Mouse (Mus musculus) kidney, postnatal 0 days (tissue): ENCODE measurements around the gene Adgrg3. TPM values are rescaled to one million over a fixed set of nuclear protein-coding genes. Genes with fewer than 3 reads are reported as not detected.

ENCODE experiments used
- ATAC-seq: fragments of 200-750 bp; cut with Nextera tagmentation; replicated peaks from 2 replicates; pipeline ENCODE4 v1.8.0; 2017; ENCODE audit warnings: low read depth, moderate number of reproducible peaks, moderate TSS enrichment, moderate library complexity; ENCODE audit not compliant: low FRiP score
- DNase-seq: peaks from one replicate; pipeline ENCODE4 v3.0.0-alpha.2; 2016; ENCODE audit warnings: low spot score
- H3K27ac ChIP-seq: fragments of 300-500 bp; sonication (generic); 2 replicates; pipeline ENCODE4 v1.5.1; 2014; ENCODE audit warnings: mild to moderate bottlenecking
- H3K27me3 ChIP-seq: fragments of 300-500 bp; sonication (generic); 2 replicates; pipeline ENCODE4 v1.6.1; 2014; ENCODE audit warnings: low read length, mixed read lengths; ENCODE audit not compliant: insufficient read depth
- H3K36me3 ChIP-seq: fragments of 300-500 bp; sonication (generic); 2 replicates; pipeline ENCODE4 v1.6.1; 2014; ENCODE audit warnings: low read length, mixed read lengths; ENCODE audit not compliant: insufficient read depth
- H3K4me1 ChIP-seq: fragments of 300-500 bp; sonication (generic); replicated peaks from 2 replicates; pipeline ENCODE4 v1.6.1; 2014; ENCODE audit warnings: antibody characterized with exemption, low read length, mixed read lengths; ENCODE audit not compliant: insufficient read depth
- H3K4me2 ChIP-seq: fragments of 300-500 bp; sonication (generic); 2 replicates; pipeline ENCODE4 v1.6.1; 2014; ENCODE audit warnings: mild to moderate bottlenecking, low read length, moderate library complexity, mixed read lengths
- H3K4me3 ChIP-seq: fragments of 300-500 bp; sonication (generic); replicated peaks from 2 replicates; pipeline ENCODE4 v1.5.1; 2014; ENCODE audit warnings: low read depth, low read length
- H3K9ac ChIP-seq: fragments of 300-500 bp; sonication (generic); 2 replicates; pipeline ENCODE4 v1.6.1; 2014; ENCODE audit warnings: low read depth, low read length
- H3K9me3 ChIP-seq: fragments of 300-500 bp; sonication (generic); replicated peaks from 2 replicates; pipeline ENCODE4 v1.6.1; 2016; ENCODE audit warnings: low read length, inconsistent platforms, mixed read lengths
- CTCF ChIP-seq: IDR thresholded peaks from 2 replicates; pipeline ENCODE4 v1.5.1; 2016; ENCODE audit warnings: antibody characterized with exemption, low read depth, mild to moderate bottlenecking, moderate library complexity
- WGBS: fragments of 180-500 bp; shearing (Covaris S2); extraction: QIAGEN DNeasy Blood & Tissue Kit; methylation state at CpG from one replicate; pipeline ENCODE4 v1.1.7; 2014; 5-methylcytosine and 5-hydroxymethylcytosine counted together
- polyA plus RNA-seq: library from polyadenylated mRNA; unstranded; fragments of >200 nt; fragmentation: Nextera tagmentation; extraction: Ambion mirVana; gene quantifications from 2 replicates; pipeline ENCODE4 v1.2.1, GENCODE M21; 2015

The Adgrg3 gene
- polyA plus RNA-seq, 1 experiment from 2014 or later, result 3.7 TPM

- Histone ChIP-seq H3K4me3 (no peak overlapping the region), H3K27me3 (no peaks in the 10 kb centered on the region), H3K27ac (no peak overlapping the region; the same call in 1 of the 2 replicates), H3K9me3 (no peaks in the 10 kb centered on the region), H3K9ac (no peak overlapping the region), H3K4me2 (no peak overlapping the region), H3K4me1 (peaks cover 37% of the 10 kb centered on the region), H3K36me3 (no peaks in the 10 kb centered on the region)
- DNase-seq (no peak), ATAC-seq (no peak)
- 78% methylated on average over 5 of the region's 5 CpGs for WGBS
- no peak for TF ChIP-seq CTCF
These were observed 22.1 kb upstream of the Adgrg3 start for GRCm38 (mm10) chr8:94995336-94995893.

DNA sequence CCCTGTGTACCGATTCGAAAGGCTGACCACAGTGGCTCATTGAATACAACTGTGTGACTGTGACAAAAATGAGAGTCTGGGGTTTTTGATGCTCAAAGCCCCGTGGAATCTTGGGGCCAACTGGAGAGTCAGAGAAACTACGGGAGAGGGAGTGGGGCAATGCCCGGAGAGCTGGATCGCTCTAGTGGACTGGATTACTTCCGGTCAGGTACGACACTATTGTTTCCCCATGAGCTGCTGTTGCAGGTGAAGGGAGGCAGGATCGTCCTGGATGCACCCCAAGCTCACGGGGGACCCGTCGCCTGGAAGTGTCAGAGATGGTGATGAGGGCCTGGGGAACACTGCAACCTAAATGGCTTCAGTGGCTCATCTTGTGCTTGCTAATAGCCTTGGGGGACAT is 21.5 kb upstream of the Adgrg3 start:
- peaks cover 43% of the 10 kb centered on the region for H3K4me1 ChIP-seq
- H3K9me3 ChIP-seq, result no peaks in the 10 kb centered on the region
- no peaks in the 10 kb centered on the region for H3K36me3 ChIP-seq
- no peak overlapping the region for H3K4me3 ChIP-seq
- no peak overlapping the region for H3K4me2 ChIP-seq
- no peak for DNase-seq
- H3K9ac ChIP-seq, result no peak overlapping the region
- TF ChIP-seq CTCF, result no peak
- H3K27me3 ChIP-seq, result no peaks in the 10 kb centered on the region
- no peak for ATAC-seq
- H3K27ac ChIP-seq, result no peak overlapping the region
- WGBS, result 76% methylated on average over 12 of the region's 12 CpGs

DNA sequence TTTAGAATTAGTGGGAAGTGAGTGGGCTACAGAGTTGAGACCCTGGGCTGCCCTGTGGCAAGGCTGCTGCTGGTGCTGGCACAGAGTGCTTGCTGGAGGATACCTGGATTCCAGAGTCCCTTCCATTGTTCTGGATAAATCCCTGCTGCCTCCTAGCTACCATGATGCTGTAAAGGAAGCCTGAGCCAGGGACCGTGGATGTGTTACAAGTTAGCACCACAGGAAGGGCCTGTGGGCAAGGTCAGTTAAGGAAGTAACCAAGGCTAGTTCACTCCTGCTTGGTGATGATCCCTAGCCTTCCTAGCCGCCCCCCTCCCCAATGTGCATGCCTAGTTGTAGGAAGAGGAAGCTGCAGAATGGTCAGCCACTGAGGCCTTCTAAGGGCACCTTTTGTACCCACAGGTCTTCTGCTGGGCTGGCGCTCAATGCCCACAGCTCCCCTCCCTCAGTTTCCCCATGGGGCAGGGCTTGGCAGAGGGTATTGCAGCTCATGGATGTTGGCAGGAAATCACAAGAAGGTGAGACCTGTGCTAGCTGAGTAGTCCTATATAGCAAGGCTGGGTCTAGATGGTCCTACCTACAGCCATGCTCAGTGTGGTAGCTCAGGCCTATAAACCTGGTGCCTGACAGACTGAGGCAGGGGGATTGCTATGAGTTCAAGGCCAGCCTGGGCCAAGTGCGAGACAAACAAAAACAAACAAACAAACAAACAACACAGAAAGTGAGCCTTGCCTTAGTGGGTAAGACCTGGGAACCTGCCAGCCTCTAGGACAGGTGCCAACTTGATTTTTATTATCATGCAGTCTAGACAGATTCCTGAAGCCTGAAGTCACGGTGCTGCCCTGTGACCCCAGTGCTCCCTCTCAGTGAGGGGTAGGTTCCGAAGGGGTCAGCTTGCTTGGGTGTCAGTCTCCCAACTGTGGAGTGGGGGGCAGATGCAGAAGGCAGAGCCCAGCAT is 20.3 kb upstream of the Adgrg3 start:
- DNase-seq (no peak), ATAC-seq (no peak)
- no peak for TF ChIP-seq CTCF
- no peaks in the 10 kb centered on the region for H3K27me3 ChIP-seq
- H3K4me3 ChIP-seq, result no peak overlapping the region
- no peaks in the 10 kb centered on the region for H3K9me3 ChIP-seq
- H3K9ac ChIP-seq, result no peak overlapping the region
- no peaks in the 10 kb centered on the region for H3K36me3 ChIP-seq
- no peak overlapping the region for H3K4me2 ChIP-seq
- peaks cover 33% of the 10 kb centered on the region for H3K4me1 ChIP-seq
- H3K27ac ChIP-seq, result peak overlapping the region; percentile 78; the same call in 1 of the 2 replicates
- 62% methylated on average over 6 of the region's 6 CpGs for WGBS

- Histone ChIP-seq H3K4me1 (peaks cover 29% of the 10 kb centered on the region), H3K4me2 (no peak overlapping the region), H3K27ac (peak overlapping the region; percentile 78; the same call in 1 of the 2 replicates), H3K9ac (no peak overlapping the region), H3K4me3 (no peak overlapping the region), H3K27me3 (no peaks in the 10 kb centered on the region), H3K9me3 (no peaks in the 10 kb centered on the region), H3K36me3 (no peaks in the 10 kb centered on the region)
- ATAC-seq (no peak), DNase-seq (no peak)
- WGBS, result 68% methylated on average over 6 of the region's 6 CpGs
- TF ChIP-seq CTCF, result no peak
These were observed 19.6 kb upstream of the Adgrg3 start for GRCm38 (mm10) chr8:94997857-94998243.

DNA sequence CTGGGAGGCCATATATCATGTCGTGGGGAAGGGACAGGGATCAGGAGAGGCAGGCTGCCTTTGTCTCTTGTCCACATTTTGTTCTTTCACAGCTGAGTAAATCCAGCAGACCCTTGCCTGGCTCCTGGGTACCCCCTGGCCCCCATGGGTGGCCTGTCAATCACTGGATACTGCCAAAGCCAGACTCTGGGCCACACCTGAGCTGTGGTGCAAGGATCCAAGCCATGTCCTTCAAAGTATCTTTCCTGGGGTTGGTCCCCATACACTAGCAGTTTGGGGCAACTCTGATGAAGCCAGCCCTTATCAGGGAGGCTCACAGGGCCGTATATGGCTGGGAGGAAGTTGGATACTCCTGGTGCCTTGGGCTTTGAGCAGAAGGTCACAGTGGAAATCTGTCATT is 19.1 kb upstream of the Adgrg3 start:
- no peak for ATAC-seq
- H3K9ac ChIP-seq, result no peak overlapping the region
- no peak for DNase-seq
- H3K4me3 ChIP-seq, result no peak overlapping the region
- H3K36me3 ChIP-seq, result 0 out of 2 replicates have a peak, but pooled peaks cover 3% of the 10 kb centered on the region
- no peak for TF ChIP-seq CTCF
- no peaks in the 10 kb centered on the region for H3K27me3 ChIP-seq
- peak overlapping the region; percentile 78 for H3K27ac ChIP-seq
- WGBS, result 45% methylated on average over 2 of the region's 2 CpGs
- no peak overlapping the region for H3K4me2 ChIP-seq
- H3K4me1 ChIP-seq, result peaks cover 29% of the 10 kb centered on the region
- no peaks in the 10 kb centered on the region for H3K9me3 ChIP-seq

GRCm38 (mm10) chr8:94999004-94999403 is 18.5 kb upstream of the Adgrg3 start:
- TF ChIP-seq CTCF, result no peak
- Histone ChIP-seq H3K9me3 (no peaks in the 10 kb centered on the region), H3K27me3 (no peaks in the 10 kb centered on the region), H3K36me3 (0 out of 2 replicates have a peak, but pooled peaks cover 6% of the 10 kb centered on the region), H3K27ac (peak overlapping the region; percentile 78), H3K4me1 (peaks cover 29% of the 10 kb centered on the region), H3K4me2 (no peak overlapping the region), H3K9ac (no peak overlapping the region), H3K4me3 (no peak overlapping the region)
- 63% methylated on average over 6 of the region's 6 CpGs for WGBS
- DNase-seq (peak; percentile 38), ATAC-seq (no peak)
